ENCODE assay signal across 8 mouse cellular contexts in genomic region chr12:79879093-79879917, GRCm38 (mm10).
DNase-seq lines count a peak whose midpoint lies in the region; ATAC-seq lines count a peak whose summit lies in the region.

No protein-coding gene starts in this region.

- H3K4me2 ChIP-seq in forebrain, embryonic 15.5 days (replicated peaks) = no peak overlapping the region
- H3K4me2 ChIP-seq in liver, embryonic 16.5 days (ENCODE audit: low read depth, low read length) = no peak overlapping the region

- intact Hi-C loops in left cerebral cortex, postnatal 36 days (cut with DNase I) = loop anchor here (5.0 kb wide), 1 partner anchor 127 kb away; no protein-coding TSS in a partner anchor

- peak; percentile 74 for DNase-seq in kidney, adult 11 months
- no peak for DNase-seq in kidney, adult 18-20 months
- peak; percentile 70 for DNase-seq in hindlimb bud, embryonic 11.5 days (ENCODE audit: extremely low spot score, low read depth, low spot score)
- peak; percentile 58 for DNase-seq in yolk sac, embryonic 10.5 days (ENCODE audit: low spot score)
- no peak for DNase-seq in spleen, adult 18-20 months
- DNase-seq in left cerebral cortex, postnatal 36 days (ENCODE audit: low spot score in 2 of 2) = no peak

- WGBS in forebrain, embryonic 15.5 days = 6% methylated on average over 15 of the region's 15 CpGs
- whole genome bisulfite sequencing in liver, embryonic 16.5 days (ENCODE audit: insufficient replicate concordance) = 54% methylated on average over 15 of the region's 15 CpGs

- peaks cover 26% of the 10 kb centered on the region for H3K4me1 ChIP-seq in forebrain, embryonic 15.5 days
- no peaks in the 10 kb centered on the region for H3K4me1 ChIP-seq in liver, embryonic 16.5 days (ENCODE audit: control insufficient read depth, low read depth, low read length)

- H3K27me3 ChIP-seq in forebrain, embryonic 15.5 days = no peaks in the 10 kb centered on the region
- no peaks in the 10 kb centered on the region for H3K27me3 ChIP-seq in liver, embryonic 16.5 days (ENCODE audit: control insufficient read depth, insufficient read depth, low read depth, low read length)

- no peak overlapping the region for H3K4me3 ChIP-seq in forebrain, embryonic 15.5 days
- H3K4me3 ChIP-seq in liver, embryonic 16.5 days (ENCODE audit: low read depth, low read length) = no peak overlapping the region

- no peaks in the 10 kb centered on the region for H3K9me3 ChIP-seq in forebrain, embryonic 15.5 days
- H3K9me3 ChIP-seq in liver, embryonic 16.5 days (replicated peaks; ENCODE audit: control insufficient read depth, low read length) = no peaks in the 10 kb centered on the region

- peak; percentile 91 for ATAC-seq in forebrain, embryonic 15.5 days (replicated peaks)
- ATAC-seq in liver, embryonic 16.5 days (ENCODE audit: low read depth) = peak; percentile 47; the same call in 1 of the 2 replicates

- H3K9ac ChIP-seq in forebrain, embryonic 15.5 days (replicated peaks) = no peak overlapping the region
- H3K9ac ChIP-seq in liver, embryonic 16.5 days (ENCODE audit: low read depth, low read length) = no peak overlapping the region

- no peaks in the 10 kb centered on the region for H3K36me3 ChIP-seq in forebrain, embryonic 15.5 days
- no peaks in the 10 kb centered on the region for H3K36me3 ChIP-seq in liver, embryonic 16.5 days (ENCODE audit: control insufficient read depth, insufficient read depth)

- H3K27ac ChIP-seq in forebrain, embryonic 15.5 days (replicated peaks) = peak overlapping the region; percentile 82
- H3K27ac ChIP-seq in liver, embryonic 16.5 days (ENCODE audit: low read length) = no peak overlapping the region

Comparison
In these comparisons a context has a peak if more than half of its experiments do, and no peak if none do; other contexts are left out.
1. DNase-seq: peak in kidney, adult 11 months (single experiment), hindlimb bud, embryonic 11.5 days (single experiment) and yolk sac, embryonic 10.5 days (single experiment); none in kidney, adult 18-20 months (single experiment), spleen, adult 18-20 months (0 of 2) and left cerebral cortex, postnatal 36 days (0 of 2).